ENCODE assay signal across 7 mouse cellular contexts in genomic region chr7:143445651-143446460, GRCm38 (mm10). TPM values are rescaled to one million over a fixed set of nuclear protein-coding genes. Genes with fewer than 3 reads are reported as not detected.
DNase-seq lines count a peak whose midpoint lies in the region; ATAC-seq and TF ChIP-seq lines count a peak whose summit lies in the region.

No protein-coding gene starts in this region.

- H3K27ac ChIP-seq in forebrain, postnatal 0 days (ENCODE audit: low read depth, low read length) = no peak overlapping the region
- peak overlapping the region; percentile 34 for H3K27ac ChIP-seq in limb, embryonic 13.5 days
- H3K27ac ChIP-seq in stomach, embryonic 15.5 days = no peak overlapping the region

- peak overlapping the region; percentile 50 for H3K9ac ChIP-seq in forebrain, postnatal 0 days
- peak overlapping the region; percentile 72 for H3K9ac ChIP-seq in limb, embryonic 13.5 days
- peak overlapping the region; percentile 49; the same call in 1 of the 2 replicates for H3K9ac ChIP-seq in stomach, embryonic 15.5 days

- H3K4me3 ChIP-seq in forebrain, postnatal 0 days (ENCODE audit: low read depth, low read length) = peak overlapping the region; percentile 33
- peak overlapping the region; percentile 43 for H3K4me3 ChIP-seq in limb, embryonic 13.5 days
- peak overlapping the region; percentile 35 for H3K4me3 ChIP-seq in stomach, embryonic 15.5 days (replicated peaks)

- H3K27me3 ChIP-seq in forebrain, postnatal 0 days (ENCODE audit: insufficient read depth, low read length) = peaks cover 31% of the 10 kb centered on the region
- peaks cover 54% of the 10 kb centered on the region for H3K27me3 ChIP-seq in limb, embryonic 13.5 days
- peaks cover 11% of the 10 kb centered on the region for H3K27me3 ChIP-seq in stomach, embryonic 15.5 days (replicated peaks)

- ATAC-seq in forebrain, postnatal 0 days = peak; percentile 50; the same call in 1 of the 2 replicates
- ATAC-seq in limb, embryonic 13.5 days (ENCODE audit: low FRiP score, low read depth) = peak; percentile 25; the same call in 1 of the 2 replicates
- ATAC-seq in stomach, embryonic 15.5 days (ENCODE audit: insufficient read depth, low FRiP score, low read depth) = no peak
- ATAC-seq in frontal cortex, adult (ENCODE audit: low TSS enrichment) = no peak; the same call in 1 of the 2 replicates

- no peak for TF ChIP-seq CTCF in forebrain, postnatal 0 days (IDR thresholded peaks at IDR 0.05; ENCODE audit: low read depth)

- H3K4me2 ChIP-seq in forebrain, postnatal 0 days (ENCODE audit: low read depth) = peak overlapping the region; percentile 52
- H3K4me2 ChIP-seq in limb, embryonic 13.5 days (replicated peaks) = peak overlapping the region; percentile 76
- peak overlapping the region; percentile 77 for H3K4me2 ChIP-seq in stomach, embryonic 15.5 days

- no peaks in the 10 kb centered on the region for H3K9me3 ChIP-seq in forebrain, postnatal 0 days (ENCODE audit: low read length)
- H3K9me3 ChIP-seq in limb, embryonic 13.5 days = no peaks in the 10 kb centered on the region
- no peaks in the 10 kb centered on the region for H3K9me3 ChIP-seq in stomach, embryonic 15.5 days

- H3K4me1 ChIP-seq in forebrain, postnatal 0 days (ENCODE audit: insufficient read depth) = no peaks in the 10 kb centered on the region; the same call in 1 of the 2 replicates
- H3K4me1 ChIP-seq in limb, embryonic 13.5 days = peaks cover 29% of the 10 kb centered on the region
- H3K4me1 ChIP-seq in stomach, embryonic 15.5 days = peaks cover 13% of the 10 kb centered on the region

- 9% methylated on average over 51 of the region's 53 CpGs for WGBS in forebrain, postnatal 0 days
- WGBS in limb, embryonic 13.5 days = 5% methylated on average over 43 of the region's 53 CpGs
- WGBS in stomach, embryonic 15.5 days = 12% methylated on average over 53 of the region's 53 CpGs

- no peaks in the 10 kb centered on the region for H3K36me3 ChIP-seq in forebrain, postnatal 0 days (ENCODE audit: insufficient read depth)
- no peaks in the 10 kb centered on the region for H3K36me3 ChIP-seq in limb, embryonic 13.5 days
- H3K36me3 ChIP-seq in stomach, embryonic 15.5 days = no peaks in the 10 kb centered on the region

- DNase-seq in ovary, postnatal 36 days (ENCODE audit: low spot score) = peak; percentile 27
- DNase-seq in ovary, postnatal 14 days (ENCODE audit: low spot score) = no peak
- DNase-seq in forebrain, postnatal 0 days = no peak
- DNase-seq in urinary bladder, adult 18-20 months (ENCODE audit: low spot score in 2 of 2) = no peak

RNA-seq across cellular contexts. Expression of gene Cdkn1c, which starts 15.0 kb away (rescaled TPM):
- total RNA-seq in forebrain, postnatal 0 days (2014; rRNA removed) = 99.0 and 123 TPM in 2 replicates
- polyA plus RNA-seq in forebrain, postnatal 0 days (2015; fragmentation: Nextera tagmentation; extraction: Ambion mirVana) = 119 and 124 TPM in 2 replicates
- 1,335 and 1,388 TPM in 2 replicates for polyA plus RNA-seq in limb, embryonic 13.5 days (2015; fragmentation: Nextera tagmentation; extraction: Ambion mirVana)
- 768 and 804 TPM in 2 replicates for polyA plus RNA-seq in stomach, embryonic 15.5 days (2015; fragmentation: Nextera tagmentation; extraction: Ambion mirVana)

RNA-seq across cellular contexts. Expression of gene Slc22a18, which starts 27.7 kb away (rescaled TPM):
- 0.92 and 1.7 TPM in 2 replicates for total RNA-seq in forebrain, postnatal 0 days (2014; rRNA removed)
- 0.71 and 1.0 TPM in 2 replicates for polyA plus RNA-seq in forebrain, postnatal 0 days (2015; fragmentation: Nextera tagmentation; extraction: Ambion mirVana)
- 1.4 and 1.5 TPM in 2 replicates for polyA plus RNA-seq in limb, embryonic 13.5 days (2015; fragmentation: Nextera tagmentation; extraction: Ambion mirVana)
- polyA plus RNA-seq in stomach, embryonic 15.5 days (2015; fragmentation: Nextera tagmentation; extraction: Ambion mirVana) = 9.2 and 11.7 TPM in 2 replicates

RNA-seq across cellular contexts. Expression of gene Phlda2, which starts 57.1 kb away (rescaled TPM):
- total RNA-seq in forebrain, postnatal 0 days (2014; rRNA removed) = 0.46 TPM in 1 of 2 replicates, not detected in the other
- 0.60 TPM in 1 of 2 replicates, not detected in the other for polyA plus RNA-seq in forebrain, postnatal 0 days (2015; fragmentation: Nextera tagmentation; extraction: Ambion mirVana)
- polyA plus RNA-seq in limb, embryonic 13.5 days (2015; fragmentation: Nextera tagmentation; extraction: Ambion mirVana) = 20.4 and 23.2 TPM in 2 replicates
- polyA plus RNA-seq in stomach, embryonic 15.5 days (2015; fragmentation: Nextera tagmentation; extraction: Ambion mirVana) = 11.5 and 13.7 TPM in 2 replicates

Comparison
In these comparisons a context has a peak if more than half of its experiments do, and no peak if none do; other contexts are left out.
1. ATAC-seq: peak in forebrain, postnatal 0 days (single experiment) and limb, embryonic 13.5 days (single experiment); none in stomach, embryonic 15.5 days (single experiment) and frontal cortex, adult (single experiment).
2. Peak in every context shown above with its lines, with median percentiles within 50 percentile points of each other: H3K4me2 ChIP-seq, H3K4me3 ChIP-seq and H3K9ac ChIP-seq.